Mouse (Mus musculus): ENCODE data around the gene Raver2.

GRCm38 (mm10) chr4:101180681-101181080, 111.9 kb downstream of the Raver2 start:
- TF ChIP-seq CTCF (IDR thresholded peaks at IDR 0.05; ENCODE audit: low read depth) (no peak), EP300 (IDR thresholded peaks at IDR 0.05; ENCODE audit: low read depth) (no peak)

All from liver, embryonic 14.5 days (tissue).